Mouse (Mus musculus) ovary, postnatal 10 days (tissue): ENCODE data around the gene Mvb12b.

Experiments
- DNase-seq: peaks from one replicate; pipeline ENCODE4 v3.0.0; 2022; ENCODE audit warnings: low spot score

The Mvb12b gene

GRCm38 (mm10) chr2:33846635-33847034, 41.1 kb downstream of the Mvb12b start:
- no peak for DNase-seq

- DNase-seq, result no peak
Measured at GRCm38 (mm10) chr2:33843642-33844041, 44.1 kb downstream of the Mvb12b start.

GRCm38 (mm10) chr2:33842983-33843577, 44.7 kb downstream of the Mvb12b start:
- DNase-seq, result no peak

GRCm38 (mm10) chr2:33841980-33842379, 45.8 kb downstream of the Mvb12b start:
- no peak for DNase-seq

DNA sequence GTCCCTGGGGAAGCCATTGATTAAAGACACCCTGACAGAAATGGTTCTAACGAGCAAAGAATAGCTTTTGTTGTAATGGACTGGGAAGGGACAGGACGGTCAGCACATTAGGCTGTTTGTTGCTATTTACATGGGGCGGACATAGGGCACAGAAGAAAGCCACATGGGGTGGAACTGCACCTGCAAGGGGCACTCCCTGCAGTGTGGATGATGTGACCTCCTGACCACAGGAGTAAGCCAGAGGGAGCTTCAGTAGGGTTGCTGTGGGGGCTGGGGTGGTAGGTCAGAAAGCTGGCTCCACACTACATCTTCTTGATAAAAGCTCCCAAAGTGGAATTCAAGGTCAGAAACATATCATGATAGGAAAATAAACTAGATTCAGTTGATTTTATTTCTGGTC, 47.3 kb downstream of the Mvb12b start:
- DNase-seq, result no peak

DNA sequence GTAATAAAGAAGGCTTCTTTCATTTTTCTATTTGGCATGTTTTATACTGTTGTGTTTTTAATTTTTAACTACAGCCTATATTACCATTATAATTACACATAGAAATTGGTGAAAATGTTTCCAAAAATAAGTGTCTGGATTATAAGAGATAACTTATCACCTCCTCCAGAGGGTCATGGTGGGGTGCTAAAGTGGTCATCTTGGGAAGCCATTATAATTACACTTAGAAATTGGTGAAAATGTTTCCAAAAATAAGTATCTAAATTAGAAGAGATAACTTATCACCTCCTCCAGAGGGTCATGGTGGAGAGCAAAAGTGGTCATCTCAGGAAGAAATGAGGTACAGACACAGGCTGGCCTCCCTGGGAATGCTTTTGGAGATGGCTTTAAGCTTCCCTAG, 48.5 kb downstream of the Mvb12b start:
- no peak for DNase-seq

DNA sequence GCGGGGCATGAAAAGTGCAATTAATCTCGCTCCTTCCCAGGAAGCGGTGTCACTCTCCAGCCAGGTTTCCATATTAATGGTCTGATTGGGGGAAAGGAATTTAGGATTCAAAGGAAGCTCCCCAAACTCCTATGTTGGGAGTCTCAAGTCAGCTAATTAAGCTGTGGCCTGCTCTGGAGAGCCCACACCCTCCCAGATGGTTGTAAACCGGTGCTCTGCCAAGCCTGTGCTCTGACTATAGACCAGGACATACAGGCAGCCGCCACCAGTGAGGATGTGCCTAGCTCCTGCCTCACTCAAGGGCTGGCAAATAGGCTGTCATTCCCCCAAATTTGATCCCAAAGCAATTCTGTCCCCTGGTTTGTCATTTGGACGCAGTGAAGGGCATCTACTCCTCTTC, 50.4 kb downstream of the Mvb12b start:
- DNase-seq, result no peak

GRCm38 (mm10) chr2:33836660-33837213, 51.0 kb downstream of the Mvb12b start:
- no peak for DNase-seq

GRCm38 (mm10) chr2:33835038-33835437, 52.7 kb downstream of the Mvb12b start:
- DNase-seq, result no peak

DNA sequence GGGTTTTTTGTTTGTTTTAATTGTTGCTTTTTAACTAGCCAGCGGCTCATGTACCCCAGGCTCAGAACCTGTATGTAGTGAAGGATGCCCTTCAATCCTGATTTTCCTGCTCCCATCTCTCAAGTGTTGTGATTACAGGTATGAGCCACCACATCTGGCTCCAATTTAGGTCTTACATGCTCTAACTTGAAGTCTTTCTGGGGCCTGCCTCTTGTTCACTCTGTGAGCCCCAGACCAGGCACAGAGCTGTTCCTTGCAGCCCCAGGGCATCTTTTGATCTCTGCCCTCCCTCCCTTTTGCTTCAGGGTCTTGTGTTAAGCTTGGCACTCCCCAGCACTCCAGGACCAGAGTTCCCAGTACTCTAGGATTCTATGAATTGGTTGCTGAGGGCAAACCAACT, 53.8 kb downstream of the Mvb12b start:
- DNase-seq, result no peak

GRCm38 (mm10) chr2:33829870-33830269, 57.9 kb downstream of the Mvb12b start:
- no peak for DNase-seq

GRCm38 (mm10) chr2:33826777-33827176, 61.0 kb downstream of the Mvb12b start:
- no peak for DNase-seq

DNA sequence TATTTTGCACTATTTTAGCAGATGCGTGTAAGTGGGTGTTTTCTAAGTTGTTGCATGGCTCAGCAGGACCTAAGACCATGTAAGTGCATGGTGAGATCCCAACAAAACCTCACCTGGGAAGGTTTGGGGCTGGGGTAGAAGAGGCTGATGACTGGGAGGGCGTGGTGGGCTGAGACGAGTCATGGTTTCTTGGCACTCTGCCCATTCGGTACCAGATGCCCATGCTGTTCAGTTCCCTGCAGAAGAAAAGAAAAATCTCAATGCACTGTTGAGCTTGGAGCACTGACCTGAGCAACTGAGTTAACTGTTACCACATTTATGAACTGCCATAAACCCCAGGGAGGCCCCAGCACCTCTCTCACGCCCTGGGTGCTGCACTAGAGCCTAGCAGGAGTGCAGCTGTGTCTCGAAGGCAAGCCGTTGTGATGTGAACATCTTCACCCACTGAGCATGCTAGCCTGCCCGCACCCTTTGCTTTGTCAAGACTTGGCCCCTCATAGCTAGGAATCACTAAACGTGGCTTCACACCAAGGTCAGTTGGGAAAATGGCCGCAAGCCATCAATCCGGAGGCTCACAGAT, 62.7 kb downstream of the Mvb12b start:
- DNase-seq, result no peak

DNA sequence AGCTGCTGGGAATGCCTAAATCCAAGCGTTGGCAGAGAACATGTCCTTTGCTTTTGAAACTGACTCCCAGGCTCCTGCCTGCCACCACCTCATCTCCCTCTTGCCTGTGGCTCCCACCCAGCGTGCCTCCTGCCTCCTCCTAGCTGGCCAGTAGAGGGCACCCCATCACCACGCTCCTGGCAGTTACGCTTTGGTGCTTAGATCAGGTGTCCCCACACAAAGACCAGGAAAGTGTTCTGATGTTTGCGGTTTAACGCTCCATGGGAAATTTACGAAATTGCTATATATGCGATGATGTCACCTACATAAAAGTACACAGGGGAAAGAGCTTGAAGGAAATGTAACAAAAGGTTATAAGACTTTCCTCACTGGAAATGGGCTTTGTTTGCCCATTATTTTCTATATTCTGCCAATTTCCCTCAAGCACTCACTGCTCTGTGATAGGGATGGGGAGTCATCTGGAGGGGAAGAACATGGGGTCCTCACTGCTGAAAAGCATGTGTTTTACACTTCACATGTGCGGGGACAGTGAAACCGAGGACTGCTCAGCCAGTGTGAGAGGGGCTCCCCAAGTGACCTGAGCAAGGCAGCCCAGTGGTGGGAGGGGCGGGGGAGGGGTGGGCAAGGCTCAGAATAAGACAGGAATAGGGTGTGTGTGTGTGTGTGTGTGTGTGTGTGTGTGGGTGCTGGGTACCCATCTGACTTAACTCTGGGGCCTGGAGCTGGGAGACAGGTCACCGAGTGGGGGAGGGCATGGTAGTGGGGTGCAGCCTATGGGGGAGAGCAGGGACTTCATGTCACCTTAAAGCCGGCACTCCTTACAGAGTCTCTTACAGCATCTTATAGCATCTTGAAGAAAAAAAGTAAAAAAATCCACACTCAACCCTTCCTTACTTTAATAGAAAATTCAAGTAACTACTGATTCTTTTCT, 65.8 kb downstream of the Mvb12b start:
- DNase-seq, result peak; percentile 52

- DNase-seq, result no peak
Measured at GRCm38 (mm10) chr2:33820450-33820849, 67.3 kb downstream of the Mvb12b start.

DNA sequence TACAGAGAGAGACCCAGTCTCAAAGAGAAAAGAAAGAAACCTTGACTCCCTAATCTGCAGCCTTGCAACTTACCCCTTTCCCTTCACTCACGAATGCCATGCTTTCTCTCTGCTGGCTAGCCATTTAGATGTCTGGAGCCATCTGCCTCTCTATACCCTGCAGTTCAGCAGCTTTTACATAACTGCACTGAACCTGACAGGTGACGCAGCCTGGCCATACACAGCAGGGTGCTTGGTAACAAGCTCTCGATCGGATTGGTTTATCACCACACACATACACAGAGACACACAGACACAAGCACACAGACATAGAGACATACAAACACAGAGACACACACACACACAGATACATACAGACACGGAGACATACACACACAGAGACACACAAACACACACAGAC, 67.7 kb downstream of the Mvb12b start:
- DNase-seq, result no peak

- DNase-seq, result no peak
Measured at GRCm38 (mm10) chr2:33818385-33818784, 69.4 kb downstream of the Mvb12b start.

DNA sequence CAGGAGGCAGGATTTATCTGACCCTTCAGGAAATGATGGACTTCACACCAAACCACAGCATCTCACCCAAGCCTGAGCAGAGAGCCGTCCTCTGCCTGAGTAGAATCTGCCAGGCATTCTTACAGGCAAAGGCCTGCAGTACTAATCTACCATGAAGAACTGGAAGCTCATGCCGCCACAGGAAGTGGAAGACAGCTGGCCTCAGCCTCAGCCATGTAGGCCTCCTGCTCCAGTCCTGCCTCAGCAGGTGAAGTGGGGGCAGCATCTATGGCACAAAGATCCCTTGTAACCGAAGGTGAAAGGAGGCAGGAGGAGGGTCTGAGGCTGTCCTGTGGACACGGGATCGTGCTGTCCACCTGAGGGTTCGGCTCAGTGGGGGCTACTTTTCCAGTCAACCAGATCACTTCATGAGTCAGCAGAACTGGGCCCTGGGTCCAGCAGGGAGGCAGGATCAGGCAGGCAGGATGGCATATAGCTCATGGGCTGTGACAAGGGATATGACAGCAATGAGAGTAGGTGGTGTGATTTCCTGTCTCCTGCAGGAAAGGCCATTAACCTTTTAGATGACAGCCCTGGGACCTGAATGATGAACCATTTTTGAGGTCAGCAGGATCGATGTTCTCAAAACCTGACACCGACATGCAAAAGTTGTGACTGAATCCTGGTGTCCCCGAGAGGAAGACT, 69.9 kb downstream of the Mvb12b start:
- DNase-seq, result no peak

GRCm38 (mm10) chr2:33817080-33817479, 70.7 kb downstream of the Mvb12b start:
- DNase-seq, result no peak

GRCm38 (mm10) chr2:33814581-33814980, 73.2 kb downstream of the Mvb12b start:
- DNase-seq, result no peak

DNA sequence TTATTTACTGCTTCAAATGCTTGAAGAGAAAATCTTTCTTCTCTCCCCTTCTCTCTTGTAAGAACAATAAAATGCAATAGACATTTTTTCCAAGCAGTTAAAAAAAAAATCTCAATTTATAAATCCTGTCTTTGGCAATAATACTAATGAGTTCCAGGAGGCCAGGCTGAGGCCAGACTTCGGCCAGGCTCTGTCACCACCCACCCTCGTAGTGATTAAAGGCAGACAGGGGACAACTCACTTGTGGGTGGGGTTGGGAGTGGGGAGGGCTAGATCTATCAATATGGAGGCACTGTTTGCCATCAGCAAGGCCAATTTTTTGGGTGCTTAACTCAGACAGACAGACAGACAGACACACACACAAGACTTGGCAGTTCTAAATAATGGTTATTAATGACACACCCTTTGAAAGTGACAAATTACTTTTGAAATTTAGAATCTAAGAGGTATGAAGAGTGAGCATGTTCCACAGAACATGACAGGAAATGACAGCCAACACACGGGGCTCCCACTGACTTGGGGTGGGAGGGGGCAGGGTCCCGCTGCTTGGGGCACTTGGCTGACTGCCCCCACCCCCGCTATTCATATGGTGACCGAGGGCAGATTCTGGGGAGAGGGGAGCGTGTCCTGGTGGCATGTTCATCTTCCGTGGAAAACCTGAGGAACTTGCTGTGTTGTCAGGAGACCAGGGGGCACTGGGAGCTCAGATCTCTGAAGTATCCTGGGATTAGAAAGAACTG, 74.1 kb downstream of the Mvb12b start:
- no peak for DNase-seq

- no peak for DNase-seq
Measured at GRCm38 (mm10) chr2:33812980-33813379, 74.8 kb downstream of the Mvb12b start.
